Mouse (Mus musculus): ENCODE results near the gene Bmpr2.

The Bmpr2 gene

GRCm38 (mm10) chr1:59797865-59798264, 34.7 kb downstream of the Bmpr2 start:
- DNase-seq (ENCODE audit: low read depth), result no peak

DNA sequence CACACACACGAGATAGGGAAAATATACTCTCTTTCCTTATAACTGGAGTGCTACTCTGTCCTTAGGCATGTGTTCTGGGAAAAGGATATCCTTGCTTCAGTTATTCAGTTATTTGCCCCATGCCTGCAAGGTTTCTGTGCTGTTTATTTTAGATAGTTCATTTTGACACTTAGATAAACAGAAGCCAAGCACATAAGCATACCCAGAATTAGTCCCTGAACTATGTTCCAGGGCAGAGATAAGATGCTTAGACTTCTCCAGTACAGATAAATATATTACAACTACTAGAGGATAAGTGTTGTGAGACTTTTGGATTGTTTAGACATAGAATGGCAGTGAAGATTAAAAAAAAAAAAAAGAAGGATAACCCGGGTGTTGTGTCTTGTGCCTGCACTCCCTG, 41.2 kb downstream of the Bmpr2 start:
- no peak for DNase-seq (ENCODE audit: low read depth)

GRCm38 (mm10) chr1:59809921-59810320, 46.7 kb downstream of the Bmpr2 start:
- no peak for DNase-seq (ENCODE audit: low read depth)

DNA sequence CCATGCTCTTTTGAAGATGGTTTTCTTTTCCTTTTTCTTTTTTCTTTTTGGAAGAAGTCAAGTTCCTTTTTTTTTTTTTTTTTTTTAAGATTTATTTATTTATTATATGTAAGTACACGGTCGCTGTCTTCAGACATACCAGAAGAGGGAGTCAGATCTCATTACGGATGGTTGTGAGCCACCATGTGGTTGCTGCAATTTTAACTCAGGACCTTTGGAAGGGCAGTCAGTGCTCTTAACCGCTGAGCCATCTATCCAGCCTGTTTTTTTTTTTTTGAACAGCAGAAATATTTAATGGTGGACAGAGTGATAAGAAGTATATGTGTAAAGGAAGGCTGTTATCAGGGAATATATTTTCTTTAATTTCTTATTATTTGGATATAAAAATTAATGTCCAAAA, 49.6 kb downstream of the Bmpr2 start:
- no peak for DNase-seq (ENCODE audit: low read depth)

- DNase-seq (ENCODE audit: low read depth), result no peak
Observed at GRCm38 (mm10) chr1:59825421-59825820, 62.2 kb downstream of the Bmpr2 start.

DNA sequence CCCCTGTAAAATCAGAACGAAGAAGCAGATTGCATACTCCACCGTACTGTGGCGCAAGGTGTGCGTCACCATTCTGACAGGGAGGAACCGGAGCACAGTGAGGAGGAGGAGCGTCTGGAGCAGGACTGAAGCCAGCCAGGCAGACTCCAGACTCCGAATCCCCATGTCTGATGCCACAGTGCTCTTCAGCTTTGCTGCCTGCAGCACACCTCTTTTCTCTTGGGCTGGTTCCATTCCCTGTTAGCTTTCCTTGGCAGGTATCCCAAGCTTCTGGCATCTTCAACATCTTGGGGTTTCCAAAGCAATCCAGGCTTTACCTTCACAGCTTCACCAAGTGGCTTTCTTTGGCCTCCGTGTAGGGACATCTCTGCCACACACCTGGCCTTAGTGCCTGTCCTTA, 63.4 kb downstream of the Bmpr2 start:
- no peak for DNase-seq (ENCODE audit: low read depth)

- no peak for DNase-seq (ENCODE audit: low read depth)
Observed at GRCm38 (mm10) chr1:59829410-59829809, 66.2 kb downstream of the Bmpr2 start.

DNA sequence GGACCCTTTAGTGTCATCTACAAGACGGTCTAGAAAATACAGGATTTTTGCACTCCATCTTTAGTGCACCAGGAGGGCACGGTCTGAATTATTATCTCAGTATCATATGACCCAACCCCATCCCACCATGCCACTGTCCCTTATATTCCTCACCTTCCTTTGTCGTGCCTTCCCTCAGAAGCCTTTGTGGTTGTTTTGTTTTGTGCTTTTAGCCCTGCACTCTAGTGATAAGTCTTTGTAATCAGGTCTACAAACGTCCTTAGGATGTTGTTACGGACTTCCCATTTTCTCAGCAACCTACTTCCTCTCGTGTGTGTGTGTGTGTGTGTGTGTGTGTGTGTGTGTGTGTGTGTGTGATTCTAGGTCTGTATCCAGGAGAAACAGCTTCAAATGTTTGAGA, 67.0 kb downstream of the Bmpr2 start:
- no peak for DNase-seq (ENCODE audit: low read depth)

GRCm38 (mm10) chr1:59833723-59834122, 70.5 kb downstream of the Bmpr2 start:
- no peak for DNase-seq (ENCODE audit: low read depth)

DNA sequence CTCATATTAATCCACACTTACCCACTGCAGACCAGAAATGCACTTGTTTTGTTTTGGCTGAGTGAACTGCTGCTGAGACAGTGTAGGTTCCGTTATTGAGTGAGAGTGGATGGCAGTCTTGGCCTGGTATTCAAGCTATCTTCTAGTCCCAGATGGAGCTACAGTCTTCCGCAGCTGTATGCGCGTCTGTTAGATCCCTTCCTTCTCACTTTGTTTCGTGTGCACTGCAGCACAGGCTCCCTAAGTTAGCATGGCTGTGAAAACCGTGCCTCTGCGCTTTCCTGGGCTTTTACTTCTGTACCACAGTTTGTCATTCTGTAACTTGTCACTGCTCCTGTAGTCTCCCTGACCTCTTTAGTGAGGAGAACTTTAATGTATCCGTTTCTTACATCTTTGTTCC, 85.1 kb downstream of the Bmpr2 start:
- DNase-seq (ENCODE audit: low read depth), result no peak

- no peak for DNase-seq (ENCODE audit: low read depth)
Observed at GRCm38 (mm10) chr1:59859046-59859445, 95.8 kb downstream of the Bmpr2 start.

- no peak for DNase-seq (ENCODE audit: low read depth)
Observed at GRCm38 (mm10) chr1:59862144-59862543, 98.9 kb downstream of the Bmpr2 start.

GRCm38 (mm10) chr1:59868041-59868440, 104.8 kb downstream of the Bmpr2 start:
- DNase-seq (ENCODE audit: low read depth), result no peak

DNA sequence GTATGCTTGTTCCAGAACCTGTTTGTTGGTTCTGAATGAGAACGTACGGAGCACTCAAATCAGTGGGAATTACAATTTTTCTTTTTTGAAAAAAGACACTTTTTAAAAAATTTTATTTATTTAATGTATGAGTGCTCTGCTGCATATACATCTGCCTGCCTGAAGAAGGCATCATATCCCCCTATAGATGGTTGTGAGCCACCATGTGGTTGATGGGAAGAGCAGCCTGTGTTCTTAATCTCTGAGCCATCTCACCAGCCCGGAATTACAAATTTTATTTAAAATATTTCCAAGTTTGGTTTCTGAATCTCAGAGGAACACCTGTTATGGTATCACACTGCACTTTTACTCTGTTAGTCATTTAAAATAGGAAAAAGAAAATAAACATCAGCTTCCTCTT, 110.8 kb downstream of the Bmpr2 start:
- no peak for DNase-seq (ENCODE audit: low read depth)

DNA sequence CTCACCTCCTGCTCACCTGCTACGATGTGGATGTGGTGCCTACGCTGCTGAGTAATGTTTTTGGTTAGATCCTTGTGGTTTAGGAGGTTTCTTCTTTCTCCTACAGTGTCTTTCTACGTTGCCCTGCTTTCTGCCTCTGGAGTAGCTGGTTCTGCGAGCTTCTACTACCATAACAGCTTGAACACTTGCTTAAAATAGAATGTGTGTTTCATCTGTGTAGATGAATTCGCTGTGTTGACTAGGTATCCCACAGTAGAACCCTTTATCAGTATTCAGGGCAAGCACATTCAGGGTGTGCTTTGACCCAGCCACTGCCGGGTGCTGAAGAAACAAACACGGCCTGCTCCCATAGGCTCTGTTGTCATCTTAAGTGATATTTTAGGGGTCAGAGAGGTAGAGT, 114.9 kb downstream of the Bmpr2 start:
- DNase-seq (ENCODE audit: low read depth), result no peak

- peak; percentile 87 for DNase-seq (ENCODE audit: low read depth)
Observed at GRCm38 (mm10) chr1:59883349-59884134, 120.3 kb downstream of the Bmpr2 start.

DNA sequence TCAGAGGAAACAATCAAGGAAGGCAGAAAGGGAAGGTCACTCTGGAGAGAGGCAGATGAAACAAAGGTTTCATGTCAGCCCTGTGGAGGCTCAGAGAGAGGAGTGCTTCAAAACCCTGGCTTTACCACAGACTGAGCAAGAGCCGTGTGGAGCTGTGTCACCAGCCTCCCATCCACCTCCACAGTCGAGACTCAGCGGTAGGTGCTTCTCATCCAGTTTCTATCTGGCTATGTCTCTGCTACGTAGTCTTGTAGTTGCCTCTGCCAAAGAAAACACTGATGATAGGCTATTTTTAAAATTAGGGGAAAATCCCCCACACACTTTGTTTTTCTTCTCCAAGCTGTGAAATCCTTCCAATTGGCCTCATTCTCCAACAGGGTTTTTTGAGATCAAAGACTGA, 123.7 kb downstream of the Bmpr2 start:
- DNase-seq (ENCODE audit: low read depth), result peak; percentile 32

DNA sequence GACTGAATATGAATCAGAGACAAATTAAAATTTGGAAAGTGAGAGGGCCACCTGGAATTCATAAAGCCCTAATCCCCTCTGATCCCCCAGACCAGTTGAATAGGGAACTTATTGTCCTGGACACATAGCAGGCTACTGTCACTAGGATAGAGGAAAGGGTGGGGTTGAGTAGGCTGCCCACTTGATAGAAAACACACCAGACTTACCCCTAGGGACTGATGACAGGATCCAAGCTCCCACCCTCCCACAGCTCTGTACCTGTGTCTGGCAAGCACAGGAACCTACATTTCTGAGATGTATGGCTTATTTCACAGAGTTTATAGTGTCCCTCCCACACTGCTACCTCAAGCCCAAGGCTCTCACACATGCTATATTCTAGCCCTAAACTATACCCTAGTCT, 124.8 kb downstream of the Bmpr2 start:
- DNase-seq (ENCODE audit: low read depth), result no peak

DNA sequence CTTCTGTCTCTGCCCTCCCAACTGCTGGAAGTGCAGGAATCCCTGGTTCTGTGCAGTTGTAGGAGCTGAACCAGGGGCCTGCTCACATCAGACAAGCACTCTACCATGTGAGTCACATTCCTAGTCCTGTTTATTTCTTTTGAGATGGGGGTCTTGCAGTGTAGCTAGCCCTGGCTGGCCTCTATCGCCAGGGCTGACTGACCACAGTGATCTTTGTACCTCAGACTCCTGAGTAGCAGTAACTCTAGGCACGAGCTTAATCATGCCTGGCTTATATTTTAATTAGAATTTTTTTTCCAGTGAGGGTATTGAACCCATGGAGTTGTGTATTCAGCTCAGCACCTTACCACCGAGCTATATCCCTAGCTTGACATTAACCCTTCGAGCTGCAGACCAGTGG, 128.0 kb downstream of the Bmpr2 start:
- no peak for DNase-seq (ENCODE audit: low read depth)

GRCm38 (mm10) chr1:59892777-59893176, 129.6 kb downstream of the Bmpr2 start:
- no peak for DNase-seq (ENCODE audit: low read depth)

DNA sequence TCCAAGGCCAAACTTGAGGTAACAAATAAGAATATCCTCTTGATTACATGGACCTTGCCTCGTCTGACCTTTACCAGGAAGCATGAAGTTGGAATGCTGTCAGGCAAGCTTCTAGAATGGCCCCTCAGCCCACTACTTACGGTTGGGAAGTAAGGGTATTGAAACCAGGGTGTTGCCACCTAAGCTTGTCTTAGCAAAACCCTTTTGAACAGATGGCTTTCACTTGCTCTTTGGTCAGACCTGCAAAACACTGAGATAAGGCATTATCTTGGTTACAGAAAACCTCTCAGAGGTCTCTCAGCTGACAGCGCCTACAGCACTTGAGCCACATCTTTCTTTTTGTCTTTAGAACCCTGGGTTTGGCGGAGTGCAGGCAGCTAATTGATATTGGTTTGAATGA, 130.8 kb downstream of the Bmpr2 start:
- no peak for DNase-seq (ENCODE audit: low read depth)

GRCm38 (mm10) chr1:59895456-59895855, 132.3 kb downstream of the Bmpr2 start:
- no peak for DNase-seq (ENCODE audit: low read depth)

- DNase-seq (ENCODE audit: low read depth), result no peak
Observed at GRCm38 (mm10) chr1:59897147-59897798, 134.1 kb downstream of the Bmpr2 start.

DNA sequence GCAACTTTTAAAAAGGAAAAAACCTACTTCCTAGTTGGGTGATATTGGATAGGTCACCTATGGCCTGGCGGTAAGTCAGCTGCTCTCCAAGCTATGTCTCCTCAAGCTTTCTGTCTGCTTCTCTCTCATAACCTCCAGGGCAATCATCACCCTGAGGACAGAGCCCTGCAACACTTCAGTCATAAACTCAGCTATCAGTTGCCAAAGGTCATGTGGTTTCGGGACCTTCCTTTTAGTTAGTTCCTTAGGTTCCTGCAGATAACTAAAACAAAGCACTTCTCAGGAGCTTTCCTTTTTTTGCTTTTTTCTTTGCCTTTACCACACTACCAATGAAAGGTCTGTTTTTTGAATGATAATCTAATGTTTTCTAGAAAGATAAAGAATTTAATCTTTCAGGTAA, 136.5 kb downstream of the Bmpr2 start:
- no peak for DNase-seq (ENCODE audit: low read depth)
